Mouse (Mus musculus) hindbrain, embryonic 11.5 days (tissue): ENCODE results near the gene Taf11. TPM values are rescaled to one million over a fixed set of nuclear protein-coding genes. Genes with fewer than 3 reads are reported as not detected.

ENCODE experiments used
- ATAC-seq: fragments of 200-750 bp; cut with Nextera tagmentation; 2 replicates; pipeline ENCODE4 v1.8.0; 2017; ENCODE audit warnings: mild to moderate bottlenecking, moderate TSS enrichment, moderate library complexity; ENCODE audit not compliant: low FRiP score
- DNase-seq: peaks from one replicate; pipeline ENCODE4 v3.0.0-alpha.2; 2015; ENCODE audit warnings: low spot score
- H3K27ac ChIP-seq: fragments of 300-500 bp; sonication (generic); 2 replicates; pipeline ENCODE4 v1.5.1; 2014; ENCODE audit warnings: mild to moderate bottlenecking, low read depth, low read length
- H3K27me3 ChIP-seq: fragments of 300-500 bp; sonication (generic); 2 replicates; pipeline ENCODE4 v1.6.1; 2014; ENCODE audit warnings: mild to moderate bottlenecking, low read length, moderate library complexity, mixed read lengths; ENCODE audit not compliant: control insufficient read depth, insufficient read depth
- H3K36me3 ChIP-seq: fragments of 300-500 bp; sonication (generic); 2 replicates; pipeline ENCODE4 v1.6.1; 2014; ENCODE audit warnings: mild to moderate bottlenecking, low read length, moderate library complexity, mixed read lengths; ENCODE audit not compliant: control insufficient read depth, insufficient read depth
- H3K4me1 ChIP-seq: fragments of 300-500 bp; sonication (generic); replicated peaks from 2 replicates; pipeline ENCODE4 v1.6.1; 2014; ENCODE audit warnings: low read length, mixed read lengths; ENCODE audit not compliant: control insufficient read depth, insufficient read depth
- H3K4me2 ChIP-seq: fragments of 300-500 bp; sonication (generic); replicated peaks from 2 replicates; pipeline ENCODE4 v1.6.1; 2014; ENCODE audit warnings: mild to moderate bottlenecking, low read depth, low read length
- H3K4me3 ChIP-seq: fragments of 300-500 bp; sonication (generic); 2 replicates; pipeline ENCODE4 v1.5.1; 2014; ENCODE audit warnings: low read depth, low read length
- H3K9ac ChIP-seq: fragments of 300-500 bp; sonication (generic); 2 replicates; pipeline ENCODE4 v1.6.1; 2014; ENCODE audit warnings: low read depth, low read length
- H3K9me3 ChIP-seq: fragments of 300-500 bp; sonication (generic); 2 replicates; pipeline ENCODE4 v1.6.1; 2016; ENCODE audit warnings: low read length; ENCODE audit not compliant: control insufficient read depth
- WGBS: fragments of 180-500 bp; shearing (Covaris S2); extraction: QIAGEN DNeasy Blood & Tissue Kit; methylation state at CpG from one replicate; pipeline ENCODE4 v1.1.7; 2014; 5-methylcytosine and 5-hydroxymethylcytosine counted together
- polyA plus RNA-seq: library from polyadenylated mRNA; unstranded; fragments of >200 nt; fragmentation: Nextera tagmentation; extraction: Ambion mirVana; gene quantifications from 2 replicates; pipeline ENCODE4 v1.2.1, GENCODE M21; 2014

The Taf11 gene
- polyA plus RNA-seq, 1 experiment from 2014 or later, result 93.9 TPM

- H3K4me2 ChIP-seq, result no peak overlapping the region
- no peaks in the 10 kb centered on the region for H3K4me1 ChIP-seq
- H3K4me3 ChIP-seq, result no peak overlapping the region
- no peak overlapping the region; the same call in 1 of the 2 replicates for H3K9ac ChIP-seq
- no peaks in the 10 kb centered on the region for H3K36me3 ChIP-seq
- no peaks in the 10 kb centered on the region for H3K9me3 ChIP-seq
- 70% methylated on average over 2 of the region's 2 CpGs for WGBS
- H3K27me3 ChIP-seq, result no peaks in the 10 kb centered on the region
- H3K27ac ChIP-seq, result no peak overlapping the region
- DNase-seq, result no peak
- no peak for ATAC-seq
Measured at GRCm38 (mm10) chr17:27941698-27942097, 32.1 kb upstream of the Taf11 start.

- H3K4me3 ChIP-seq, result no peak overlapping the region
- 76% methylated on average over 5 of the region's 5 CpGs for WGBS
- H3K9me3 ChIP-seq, result no peaks in the 10 kb centered on the region
- H3K27me3 ChIP-seq, result no peaks in the 10 kb centered on the region
- H3K4me2 ChIP-seq, result no peak overlapping the region
- no peaks in the 10 kb centered on the region for H3K36me3 ChIP-seq
- no peak for DNase-seq
- no peak overlapping the region for H3K9ac ChIP-seq
- no peaks in the 10 kb centered on the region for H3K4me1 ChIP-seq
- no peak overlapping the region for H3K27ac ChIP-seq
- no peak for ATAC-seq
Measured at GRCm38 (mm10) chr17:27941178-27941577, 31.5 kb upstream of the Taf11 start.

DNA sequence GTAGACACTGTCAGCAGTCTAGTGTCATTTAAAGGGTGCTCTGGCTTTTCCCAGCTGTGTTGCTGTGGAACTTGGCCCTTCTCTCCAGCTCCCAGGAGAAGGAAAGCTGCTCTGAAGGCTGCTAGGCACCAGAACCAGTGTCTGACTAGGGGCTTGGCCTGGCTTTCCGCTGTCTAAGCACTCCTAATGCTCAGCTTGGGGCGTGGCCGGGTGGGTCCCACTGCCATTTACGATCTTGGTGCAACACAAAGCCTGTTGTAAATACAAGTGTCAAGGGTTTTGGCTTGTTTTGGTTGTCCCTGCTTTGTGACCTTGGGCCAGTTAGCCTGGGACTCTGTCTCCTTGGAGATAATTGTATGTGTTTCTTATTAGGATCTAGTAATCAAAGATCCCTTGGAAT is 30.7 kb upstream of the Taf11 start:
- Histone ChIP-seq H3K27ac (no peak overlapping the region), H3K27me3 (no peaks in the 10 kb centered on the region), H3K36me3 (no peaks in the 10 kb centered on the region), H3K4me1 (no peaks in the 10 kb centered on the region), H3K4me3 (no peak overlapping the region), H3K9me3 (no peaks in the 10 kb centered on the region), H3K9ac (no peak overlapping the region), H3K4me2 (no peak overlapping the region)
- 73% methylated on average over 4 of the region's 4 CpGs for WGBS
- no peak for ATAC-seq
- no peak for DNase-seq

DNA sequence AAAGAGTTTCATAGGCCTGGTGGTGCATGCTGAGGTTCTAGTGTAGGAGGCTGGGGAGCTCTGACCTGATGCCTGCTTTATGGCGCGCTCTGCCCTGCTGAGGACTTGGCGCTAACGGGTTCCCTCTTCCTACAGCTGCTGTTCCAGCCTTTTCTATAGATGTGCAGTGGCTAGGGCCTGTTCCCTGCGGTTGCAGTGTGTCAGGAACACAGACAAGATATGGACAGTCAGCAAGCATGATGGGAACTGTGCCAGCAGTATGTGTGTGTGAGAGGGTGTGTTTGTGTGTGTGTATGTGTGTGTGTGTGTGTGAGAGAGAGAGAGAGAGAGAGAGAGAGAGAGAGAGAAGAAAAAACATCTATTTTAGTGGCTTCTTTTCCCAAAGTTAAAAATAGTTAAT is 29.4 kb upstream of the Taf11 start:
- Histone ChIP-seq H3K36me3 (no peaks in the 10 kb centered on the region), H3K4me1 (no peaks in the 10 kb centered on the region), H3K9me3 (no peaks in the 10 kb centered on the region), H3K27me3 (no peaks in the 10 kb centered on the region), H3K9ac (no peak overlapping the region), H3K4me2 (no peak overlapping the region), H3K27ac (no peak overlapping the region), H3K4me3 (no peak overlapping the region)
- 86% methylated on average over 5 of the region's 5 CpGs for WGBS
- ATAC-seq (no peak), DNase-seq (no peak)

GRCm38 (mm10) chr17:27938121-27938754 is 28.6 kb upstream of the Taf11 start:
- WGBS, result 84% methylated on average over 12 of the region's 12 CpGs
- Histone ChIP-seq H3K4me2 (no peak overlapping the region), H3K9ac (no peak overlapping the region), H3K27me3 (no peaks in the 10 kb centered on the region), H3K9me3 (no peaks in the 10 kb centered on the region), H3K4me3 (no peak overlapping the region), H3K4me1 (no peaks in the 10 kb centered on the region), H3K27ac (no peak overlapping the region), H3K36me3 (no peaks in the 10 kb centered on the region)
- no peak for DNase-seq
- ATAC-seq, result no peak

- ATAC-seq, result no peak
- Histone ChIP-seq H3K36me3 (no peaks in the 10 kb centered on the region), H3K9me3 (no peaks in the 10 kb centered on the region), H3K9ac (no peak overlapping the region), H3K27ac (no peak overlapping the region), H3K4me3 (no peak overlapping the region), H3K4me1 (no peaks in the 10 kb centered on the region), H3K27me3 (no peaks in the 10 kb centered on the region), H3K4me2 (no peak overlapping the region)
- WGBS, result 91% methylated on average over 4 of the region's 4 CpGs
- DNase-seq, result no peak
Measured at GRCm38 (mm10) chr17:27937054-27937615, 27.5 kb upstream of the Taf11 start.

DNA sequence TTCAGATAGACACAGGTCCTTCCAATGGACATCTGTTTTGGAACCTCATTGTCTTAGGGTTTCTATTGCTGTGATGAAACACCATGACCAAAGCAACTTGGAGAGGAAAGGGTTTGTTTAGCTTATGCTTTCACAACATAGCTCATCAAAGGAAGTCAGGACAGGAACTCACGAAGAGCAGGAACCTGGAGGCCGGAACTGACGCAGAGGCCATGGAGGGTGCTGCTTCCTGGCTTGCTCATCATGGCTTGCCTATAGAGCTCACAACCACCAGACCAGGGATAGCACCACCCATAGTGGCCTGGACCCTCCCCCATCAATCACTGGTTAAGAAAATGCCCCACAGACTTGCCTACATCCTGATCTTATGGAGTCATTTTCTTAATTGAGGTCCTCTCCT is 25.4 kb upstream of the Taf11 start:
- 93% methylated on average over 3 of the region's 3 CpGs for WGBS
- ATAC-seq (no peak), DNase-seq (no peak)
- Histone ChIP-seq H3K36me3 (no peaks in the 10 kb centered on the region), H3K4me1 (no peaks in the 10 kb centered on the region), H3K4me3 (no peak overlapping the region), H3K27ac (no peak overlapping the region), H3K27me3 (no peaks in the 10 kb centered on the region), H3K9ac (no peak overlapping the region), H3K4me2 (no peak overlapping the region), H3K9me3 (no peaks in the 10 kb centered on the region)

GRCm38 (mm10) chr17:27934136-27934910 is 24.7 kb upstream of the Taf11 start:
- Histone ChIP-seq H3K4me3 (no peak overlapping the region), H3K4me1 (no peaks in the 10 kb centered on the region), H3K9ac (no peak overlapping the region), H3K27me3 (no peaks in the 10 kb centered on the region), H3K9me3 (no peaks in the 10 kb centered on the region), H3K27ac (no peak overlapping the region), H3K36me3 (no peaks in the 10 kb centered on the region), H3K4me2 (no peak overlapping the region)
- 92% methylated on average over 10 of the region's 10 CpGs for WGBS
- DNase-seq (no peak), ATAC-seq (no peak)

- WGBS, result 90% methylated on average over 4 of the region's 4 CpGs
- Histone ChIP-seq H3K27ac (no peak overlapping the region), H3K9ac (no peak overlapping the region), H3K27me3 (no peaks in the 10 kb centered on the region), H3K4me3 (no peak overlapping the region), H3K4me2 (no peak overlapping the region), H3K4me1 (no peaks in the 10 kb centered on the region), H3K36me3 (no peaks in the 10 kb centered on the region), H3K9me3 (no peaks in the 10 kb centered on the region)
- DNase-seq, result no peak
- no peak for ATAC-seq
Measured at GRCm38 (mm10) chr17:27931826-27932225, 22.2 kb upstream of the Taf11 start.
